Mouse (Mus musculus) forebrain, postnatal 0 days (tissue): ENCODE data around the gene Nr4a3. TPM values are rescaled to one million over a fixed set of nuclear protein-coding genes. Genes with fewer than 3 reads are reported as not detected.

Source experiments
- ATAC-seq: fragments of 200-750 bp; cut with Nextera tagmentation; 2 replicates; pipeline ENCODE4 v1.8.0; 2017; ENCODE audit warnings: mild to moderate bottlenecking, moderate library complexity
- DNase-seq: peaks from one replicate; pipeline ENCODE4 v3.0.0-alpha.2; 2015
- H3K27ac ChIP-seq: fragments of 300-500 bp; sonication (generic); 2 replicates; pipeline ENCODE4 v1.5.1; 2014; ENCODE audit warnings: low read depth, mild to moderate bottlenecking, antibody characterized with exemption, low read length, moderate library complexity, mixed read lengths
- H3K27me3 ChIP-seq: fragments of 300-500 bp; sonication (generic); 2 replicates; pipeline ENCODE4 v1.6.1; 2014; ENCODE audit warnings: mild to moderate bottlenecking, low read length, mixed read lengths; ENCODE audit not compliant: insufficient read depth
- H3K36me3 ChIP-seq: fragments of 300-500 bp; sonication (generic); 2 replicates; pipeline ENCODE4 v1.6.1; 2014; ENCODE audit warnings: mild to moderate bottlenecking, moderate library complexity; ENCODE audit not compliant: insufficient read depth
- H3K4me1 ChIP-seq: fragments of 300-500 bp; sonication (generic); 2 replicates; pipeline ENCODE4 v1.6.1; 2014; ENCODE audit warnings: antibody characterized with exemption; ENCODE audit not compliant: insufficient read depth
- H3K4me2 ChIP-seq: fragments of 300-500 bp; sonication (generic); 2 replicates; pipeline ENCODE4 v1.6.1; 2014; ENCODE audit warnings: low read depth, mild to moderate bottlenecking, moderate library complexity
- H3K4me3 ChIP-seq: fragments of 300-500 bp; sonication (generic); 2 replicates; pipeline ENCODE4 v1.5.1; 2014; ENCODE audit warnings: low read depth, low read length, mixed read lengths
- H3K9ac ChIP-seq: fragments of 300-500 bp; sonication (generic); 2 replicates; pipeline ENCODE4 v1.6.1; 2014; ENCODE audit warnings: mild to moderate bottlenecking
- H3K9me3 ChIP-seq: fragments of 300-500 bp; sonication (generic); 2 replicates; pipeline ENCODE4 v1.6.1; 2016; ENCODE audit warnings: low read length
- CTCF ChIP-seq: sonication (generic); IDR thresholded peaks from 2 replicates; pipeline ENCODE4 v1.5.1; 2016; ENCODE audit warnings: antibody characterized with exemption, control low read depth, low read depth
- WGBS: fragments of 180-500 bp; shearing (Covaris S2); extraction: QIAGEN DNeasy Blood & Tissue Kit; methylation state at CpG from one replicate; pipeline ENCODE4 v1.1.7; 2014; 5-methylcytosine and 5-hydroxymethylcytosine counted together
- polyA plus RNA-seq: library from polyadenylated mRNA; unstranded; fragments of >200 nt; fragmentation: Nextera tagmentation; extraction: Ambion mirVana; gene quantifications from 2 replicates; pipeline ENCODE4 v1.2.1, GENCODE M21; 2015
- total RNA-seq: library from RNA; depleted of rRNA; stranded (reverse); fragments of >200 nt; gene quantifications from 2 replicates; pipeline ENCODE4 v1.2.3, GENCODE M21; 2014

The Nr4a3 gene
- total and polyA plus RNA-seq, 2 experiments from 2014 or later = 12.4 to 13.5 TPM

DNA sequence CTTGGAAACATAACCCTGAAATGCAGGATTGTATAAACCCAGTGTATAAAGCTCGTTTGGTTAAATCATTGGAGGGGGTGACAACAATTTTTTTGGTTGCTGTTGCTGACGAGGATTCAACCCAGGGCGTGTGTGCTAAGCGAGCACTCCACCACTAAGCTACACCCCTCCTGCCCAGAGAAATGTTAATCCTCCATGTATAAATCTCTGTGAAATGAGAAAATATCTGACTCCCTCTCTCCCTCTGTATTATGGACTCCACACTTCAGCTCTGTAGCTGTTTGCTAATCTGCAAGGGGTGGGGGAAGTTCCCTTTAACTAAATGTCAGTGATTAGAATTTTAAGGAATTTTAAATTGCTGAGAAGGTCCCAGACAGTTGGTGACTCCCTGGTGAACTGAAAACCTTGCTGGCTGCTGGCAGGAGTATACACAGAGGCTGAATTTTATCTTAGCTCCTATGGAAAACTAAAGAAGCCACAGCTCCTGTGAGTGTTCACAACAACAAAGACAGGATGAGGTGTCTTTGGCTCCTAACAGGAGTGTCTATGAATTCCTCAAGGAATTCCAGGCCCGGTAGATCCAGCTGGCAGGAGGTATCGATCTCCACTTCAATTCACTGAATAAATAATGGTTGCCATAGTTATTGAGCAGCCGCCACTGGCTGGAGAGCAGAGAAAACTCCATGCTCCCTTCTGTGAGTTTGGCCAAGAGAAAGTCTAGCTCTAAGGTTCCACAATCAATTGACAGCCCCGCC, 34.5 kb downstream of the Nr4a3 start:
- TF ChIP-seq CTCF = no peak
- DNase-seq = no peak
- no peaks in the 10 kb centered on the region for H3K9me3 ChIP-seq

DNA sequence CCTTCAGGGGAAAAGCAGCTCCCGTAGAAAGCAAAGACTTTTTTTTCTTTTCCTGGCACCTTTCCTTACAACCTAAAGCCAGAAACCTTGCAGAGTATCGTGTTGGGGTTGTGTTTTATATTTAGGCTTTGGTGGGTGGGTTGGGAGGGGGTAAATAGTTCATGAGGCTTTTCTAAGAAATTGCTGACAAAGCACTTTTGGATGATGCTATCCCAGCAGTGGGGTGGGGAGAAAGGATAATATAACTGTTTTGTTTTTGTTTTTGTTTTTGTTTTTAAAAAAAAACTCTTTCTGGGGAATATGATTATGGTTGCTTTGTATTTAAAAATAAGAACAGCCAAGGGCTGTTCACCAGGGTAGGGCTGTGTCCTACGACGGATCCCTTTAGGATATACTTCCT, 38.5 kb downstream of the Nr4a3 start:
- no peak overlapping the region for H3K4me2 ChIP-seq
- no peaks in the 10 kb centered on the region for H3K27me3 ChIP-seq
- no peak overlapping the region for H3K4me3 ChIP-seq
- no peak for ATAC-seq
- no peaks in the 10 kb centered on the region for H3K4me1 ChIP-seq
- no peak overlapping the region for H3K27ac ChIP-seq
- no peaks in the 10 kb centered on the region for H3K36me3 ChIP-seq
- TF ChIP-seq CTCF = no peak
- H3K9ac ChIP-seq = no peak overlapping the region
- WGBS = 84% methylated on average over 4 of the region's 4 CpGs
- no peaks in the 10 kb centered on the region for H3K9me3 ChIP-seq
- no peak for DNase-seq

More for the DNA sequence above, 34.5 kb downstream of the Nr4a3 start:
- no peaks in the 10 kb centered on the region for H3K27me3 ChIP-seq
- H3K9ac ChIP-seq = no peak overlapping the region
- no peak overlapping the region for H3K4me3 ChIP-seq
- 37% methylated on average over 8 of the region's 8 CpGs for WGBS
- no peaks in the 10 kb centered on the region for H3K36me3 ChIP-seq
- peaks cover 6% of the 10 kb centered on the region; the same call in 1 of the 2 replicates for H3K4me1 ChIP-seq
- no peak overlapping the region for H3K27ac ChIP-seq
- peak; percentile 42 for ATAC-seq
- H3K4me2 ChIP-seq = no peak overlapping the region

GRCm38 (mm10) chr4:48086609-48087008, 41.7 kb downstream of the Nr4a3 start:
- no peaks in the 10 kb centered on the region for H3K27me3 ChIP-seq
- no peaks in the 10 kb centered on the region for H3K4me1 ChIP-seq
- H3K4me3 ChIP-seq = no peak overlapping the region
- no peak overlapping the region for H3K9ac ChIP-seq
- no peak overlapping the region for H3K4me2 ChIP-seq
- no peaks in the 10 kb centered on the region for H3K9me3 ChIP-seq
- TF ChIP-seq CTCF = no peak
- no peak for ATAC-seq
- DNase-seq = no peak
- H3K36me3 ChIP-seq = no peaks in the 10 kb centered on the region
- no peak overlapping the region for H3K27ac ChIP-seq
- 61% methylated on average over 6 of the region's 6 CpGs for WGBS

DNA sequence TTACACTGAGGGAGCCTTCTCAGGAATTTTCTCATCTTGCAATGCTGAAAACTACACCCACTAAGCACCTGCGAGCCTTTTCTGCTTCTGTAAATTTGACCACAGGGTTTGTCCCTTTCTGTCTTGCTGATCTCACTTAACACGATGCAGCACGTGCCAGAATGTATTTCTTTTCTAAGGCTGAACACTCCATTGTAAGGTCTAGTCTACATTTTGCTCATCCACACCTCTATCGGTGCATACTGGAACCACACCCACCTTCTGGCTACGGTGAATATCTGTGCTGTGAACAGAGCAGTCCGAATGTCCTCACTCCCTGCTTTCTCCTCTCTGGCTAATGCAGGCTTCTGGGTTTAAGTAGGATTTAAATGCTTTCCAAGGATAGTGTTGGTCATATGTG, 42.5 kb downstream of the Nr4a3 start:
- no peak for ATAC-seq
- H3K27ac ChIP-seq = no peak overlapping the region
- 85% methylated on average over 6 of the region's 6 CpGs for whole genome bisulfite sequencing
- no peaks in the 10 kb centered on the region for H3K4me1 ChIP-seq
- no peak overlapping the region for H3K4me2 ChIP-seq
- H3K36me3 ChIP-seq = no peaks in the 10 kb centered on the region
- no peaks in the 10 kb centered on the region for H3K27me3 ChIP-seq
- no peak overlapping the region for H3K4me3 ChIP-seq
- DNase-seq = no peak
- no peak for TF ChIP-seq CTCF
- no peaks in the 10 kb centered on the region for H3K9me3 ChIP-seq
- H3K9ac ChIP-seq = no peak overlapping the region

GRCm38 (mm10) chr4:48093221-48093620, 48.3 kb downstream of the Nr4a3 start:
- Histone ChIP-seq H3K27me3 (no peaks in the 10 kb centered on the region), H3K36me3 (no peaks in the 10 kb centered on the region), H3K4me1 (no peaks in the 10 kb centered on the region), H3K4me2 (no peak overlapping the region), H3K9ac (no peak overlapping the region), H3K9me3 (no peaks in the 10 kb centered on the region), H3K27ac (no peak overlapping the region), H3K4me3 (no peak overlapping the region)
- ATAC-seq (no peak), DNase-seq (no peak)
- no peak for TF ChIP-seq CTCF
- WGBS = 82% methylated on average over 3 of the region's 3 CpGs

DNA sequence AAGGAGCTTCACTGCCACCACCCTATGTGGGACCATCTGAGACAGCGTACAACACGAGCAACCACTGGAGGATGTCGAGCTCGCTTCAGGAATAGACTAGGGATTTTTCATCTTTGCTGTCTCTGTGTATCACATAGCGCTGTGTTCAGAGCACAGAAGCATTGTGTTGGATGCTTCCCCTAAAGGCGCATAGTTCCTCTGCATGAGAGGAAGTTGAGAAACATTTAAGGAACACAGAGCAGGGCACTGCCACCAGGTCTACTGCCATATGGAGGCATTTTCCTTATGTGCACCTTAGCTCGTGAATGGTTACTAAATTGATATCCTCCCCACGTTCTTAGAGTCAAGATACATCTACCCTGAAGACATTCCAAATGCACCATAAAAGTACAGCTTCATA, 55.3 kb downstream of the Nr4a3 start:
- no peak overlapping the region for H3K9ac ChIP-seq
- no peaks in the 10 kb centered on the region for H3K4me1 ChIP-seq
- no peaks in the 10 kb centered on the region for H3K27me3 ChIP-seq
- no peak overlapping the region for H3K4me3 ChIP-seq
- no peaks in the 10 kb centered on the region for H3K9me3 ChIP-seq
- no peak overlapping the region for H3K4me2 ChIP-seq
- no peak for TF ChIP-seq CTCF
- no peak for ATAC-seq
- H3K36me3 ChIP-seq = no peaks in the 10 kb centered on the region
- DNase-seq = no peak
- WGBS = 88% methylated on average over 8 of the region's 8 CpGs
- no peak overlapping the region for H3K27ac ChIP-seq

DNA sequence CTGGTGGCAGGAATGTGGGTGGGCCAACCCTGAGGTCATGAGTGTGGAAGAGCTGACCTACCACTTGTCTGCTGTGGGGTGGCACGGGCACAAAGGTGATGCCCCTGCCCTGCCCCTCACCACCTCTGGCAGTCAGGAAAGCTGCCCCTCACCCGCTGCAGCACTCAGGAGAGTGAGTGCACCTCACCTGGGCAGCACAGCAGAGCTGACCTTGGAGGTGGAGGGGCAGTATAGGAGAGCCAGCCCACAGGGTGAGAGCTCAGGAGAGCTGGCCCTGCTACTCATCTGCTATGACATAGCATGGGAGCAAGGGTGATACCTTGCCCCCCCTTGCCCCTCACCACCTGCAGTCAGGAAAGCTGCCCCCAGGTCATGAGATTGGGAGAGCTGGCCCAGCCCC, 57.0 kb downstream of the Nr4a3 start:
- Histone ChIP-seq H3K36me3 (no peaks in the 10 kb centered on the region), H3K4me1 (no peaks in the 10 kb centered on the region), H3K4me3 (no peak overlapping the region), H3K4me2 (no peak overlapping the region), H3K27me3 (no peaks in the 10 kb centered on the region), H3K27ac (no peak overlapping the region), H3K9me3 (no peaks in the 10 kb centered on the region), H3K9ac (no peak overlapping the region)
- DNase-seq = no peak
- 73% methylated on average over 2 of the region's 2 CpGs for WGBS
- TF ChIP-seq CTCF = no peak
- ATAC-seq = no peak
